Mouse (Mus musculus) ovary, postnatal 36 days (tissue): Measurements from ENCODE around the gene Ltbp1.

ENCODE experiments used
- DNase-seq: peaks from one replicate; pipeline ENCODE4 v3.0.0; 2022; ENCODE audit warnings: low spot score, mixed read lengths

Gene Ltbp1

DNA sequence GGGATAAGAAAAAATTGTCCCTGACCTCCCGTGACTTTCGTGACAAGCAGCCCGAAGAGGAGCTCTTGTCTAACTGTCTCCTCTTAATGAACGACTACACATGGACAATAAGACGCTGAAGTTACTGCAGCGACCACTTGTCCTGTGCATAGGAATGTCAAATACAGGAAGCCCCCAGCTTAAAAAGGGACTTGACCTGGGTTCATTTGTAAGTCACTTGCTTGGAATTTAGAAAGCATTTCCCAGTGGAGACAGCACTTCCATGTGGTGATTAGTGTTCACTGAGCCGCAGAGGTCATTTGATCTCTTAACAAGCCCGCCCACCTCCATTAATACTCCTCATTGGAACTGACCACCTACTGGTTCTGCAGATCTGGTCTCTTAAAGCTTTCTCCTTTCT lies 61.9 kb downstream of the Ltbp1 start:
- no peak for DNase-seq

DNA sequence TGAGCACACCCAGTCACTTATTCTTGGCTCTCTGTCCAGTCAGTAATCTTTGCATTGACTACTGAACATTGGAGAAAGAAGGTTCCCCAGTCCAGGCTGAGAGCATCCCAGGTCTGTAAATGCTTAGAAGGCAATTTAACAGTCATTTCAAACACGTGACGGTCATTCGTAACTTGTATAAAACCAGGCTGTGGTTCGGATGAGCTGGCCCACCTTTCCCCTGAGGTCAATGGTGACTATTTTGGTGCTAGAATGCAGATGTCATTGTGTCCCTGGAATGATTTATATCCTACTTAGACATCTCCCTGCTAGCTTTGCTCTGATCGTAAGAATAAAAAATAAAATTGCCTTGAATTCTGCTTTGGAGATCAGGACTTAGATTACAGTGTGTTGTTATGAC lies 63.9 kb downstream of the Ltbp1 start:
- DNase-seq: no peak

DNA sequence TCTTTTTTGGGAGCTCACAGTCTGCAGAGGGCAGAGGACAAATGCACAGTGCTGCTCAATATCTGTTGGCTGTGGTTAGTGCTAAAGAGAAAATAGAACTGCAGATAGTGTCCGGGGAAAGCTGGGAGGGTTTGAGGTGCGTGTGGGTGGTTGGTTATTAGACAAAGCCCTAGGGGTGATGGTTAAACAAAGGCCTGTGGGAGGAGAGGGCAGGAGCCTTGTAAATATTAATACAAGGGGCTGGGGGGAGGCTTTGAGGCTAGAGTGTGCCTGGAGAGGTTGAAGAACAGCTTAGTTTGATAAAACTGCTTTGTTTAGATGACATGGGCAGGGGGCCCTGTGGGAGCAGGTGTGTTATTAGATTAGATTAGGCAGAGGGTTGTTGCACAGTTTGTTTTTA lies 65.8 kb downstream of the Ltbp1 start:
- no peak for DNase-seq

DNA sequence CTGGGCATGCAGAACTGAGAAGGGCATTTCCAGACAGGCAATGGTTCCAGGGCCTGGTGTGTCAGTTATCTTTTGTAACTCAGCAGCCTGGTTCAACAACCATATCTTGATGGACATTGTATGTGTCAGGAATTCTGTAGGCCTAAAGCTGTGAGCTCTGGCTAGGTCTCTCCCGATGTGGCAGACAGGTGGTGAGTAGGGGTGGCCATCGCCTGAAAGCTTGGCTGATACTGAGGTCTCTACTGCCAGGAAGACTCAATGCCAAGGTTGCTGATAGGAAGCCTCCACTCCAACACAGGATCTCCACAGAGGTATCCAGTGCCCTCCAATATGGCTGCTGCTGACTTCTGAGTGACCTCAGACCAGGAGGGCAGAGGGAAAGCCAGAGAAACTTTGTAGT lies 66.4 kb downstream of the Ltbp1 start:
- no peak for DNase-seq

DNA sequence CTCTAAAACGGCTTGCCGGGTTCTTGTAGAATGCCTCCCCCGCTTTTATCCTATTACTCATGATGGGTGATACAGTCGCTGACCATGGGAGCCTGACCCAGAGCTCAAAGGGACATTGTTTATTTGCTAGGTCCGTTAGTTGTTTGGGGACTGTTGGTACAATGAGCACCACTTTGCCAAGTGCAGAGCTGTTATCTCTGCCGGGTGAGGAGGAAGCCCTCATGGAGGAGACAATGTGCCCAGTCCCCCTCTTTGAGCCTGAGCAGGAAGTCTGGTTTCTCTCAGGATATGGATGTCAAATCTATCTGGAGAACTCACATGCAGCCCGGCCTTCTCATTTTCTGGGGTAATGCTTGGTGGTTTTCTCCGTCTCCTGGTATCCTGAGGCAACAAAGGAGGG lies 68.5 kb downstream of the Ltbp1 start:
- DNase-seq: no peak

DNA sequence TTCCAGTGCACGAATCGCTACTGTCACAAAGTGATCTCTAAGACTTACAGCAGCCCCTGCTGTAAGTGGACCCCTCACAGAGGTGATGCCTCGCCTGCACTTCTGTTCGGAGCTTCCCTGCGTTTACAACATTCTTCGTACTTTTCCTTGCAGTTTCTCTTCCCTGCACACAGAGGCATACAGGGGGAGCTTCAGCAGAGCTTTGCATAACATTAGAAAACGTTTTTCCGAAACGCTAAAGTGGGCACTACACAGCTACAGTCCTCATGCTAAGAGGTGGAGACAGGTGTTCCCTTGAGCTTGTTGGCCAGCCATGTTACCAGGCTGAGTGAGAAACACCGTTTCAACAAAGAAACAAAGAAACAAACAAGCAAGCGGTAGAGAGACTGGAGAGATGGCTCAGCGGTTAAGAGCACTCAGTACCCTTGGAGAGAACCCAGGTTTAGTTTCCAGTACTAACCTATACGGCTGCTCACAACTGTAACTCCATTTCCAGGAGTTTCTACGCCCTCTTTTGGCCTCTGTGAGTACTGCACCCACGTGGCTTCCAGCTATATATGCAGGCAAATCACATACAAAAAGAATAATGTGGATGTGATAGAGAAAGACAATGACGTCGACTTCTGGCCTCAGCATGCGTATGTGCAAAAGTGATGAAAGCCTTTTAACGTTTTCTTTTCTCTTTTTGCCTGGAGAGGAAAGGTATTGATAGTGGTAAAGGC lies 69.8 kb downstream of the Ltbp1 start:
- no peak for DNase-seq

DNA sequence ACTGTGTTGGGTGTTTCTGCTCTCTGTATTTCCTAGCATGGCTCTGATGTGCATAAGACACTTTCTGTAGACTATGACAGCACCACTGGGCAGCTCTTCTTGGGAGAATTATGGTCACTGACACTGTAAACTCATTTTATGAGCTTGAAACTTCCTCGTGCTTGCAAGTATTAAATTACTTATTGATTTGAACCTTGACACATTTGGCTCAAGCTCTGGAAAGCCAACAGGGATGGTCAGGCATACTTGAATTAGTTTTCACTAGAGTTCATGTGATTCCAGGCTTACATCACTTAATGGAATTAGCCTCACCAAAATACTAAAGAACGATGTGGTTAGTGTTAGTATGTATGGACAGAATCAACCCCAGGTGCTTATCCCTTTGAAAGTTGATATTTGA lies 76.0 kb downstream of the Ltbp1 start:
- no peak for DNase-seq

DNA sequence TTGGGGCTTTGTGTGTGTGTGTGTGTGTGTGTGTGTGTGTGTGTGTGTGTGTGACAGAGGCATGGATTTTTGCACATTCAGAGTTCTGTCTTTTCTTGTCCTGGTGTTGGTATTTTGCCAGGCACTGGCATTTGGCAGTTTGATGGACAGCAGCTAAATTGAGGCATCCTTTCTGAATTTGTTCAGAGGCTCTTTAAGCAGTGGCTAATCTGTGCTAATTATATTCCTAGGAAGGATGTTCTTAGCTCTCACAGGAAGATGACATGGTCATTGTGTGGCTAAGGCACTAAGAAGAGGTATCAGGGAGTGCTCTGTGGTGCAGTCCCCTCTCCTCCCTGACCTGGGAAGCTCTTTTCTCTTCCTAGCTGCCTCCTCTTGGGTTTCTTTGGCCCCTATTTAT lies 77.1 kb downstream of the Ltbp1 start:
- no peak for DNase-seq

DNA sequence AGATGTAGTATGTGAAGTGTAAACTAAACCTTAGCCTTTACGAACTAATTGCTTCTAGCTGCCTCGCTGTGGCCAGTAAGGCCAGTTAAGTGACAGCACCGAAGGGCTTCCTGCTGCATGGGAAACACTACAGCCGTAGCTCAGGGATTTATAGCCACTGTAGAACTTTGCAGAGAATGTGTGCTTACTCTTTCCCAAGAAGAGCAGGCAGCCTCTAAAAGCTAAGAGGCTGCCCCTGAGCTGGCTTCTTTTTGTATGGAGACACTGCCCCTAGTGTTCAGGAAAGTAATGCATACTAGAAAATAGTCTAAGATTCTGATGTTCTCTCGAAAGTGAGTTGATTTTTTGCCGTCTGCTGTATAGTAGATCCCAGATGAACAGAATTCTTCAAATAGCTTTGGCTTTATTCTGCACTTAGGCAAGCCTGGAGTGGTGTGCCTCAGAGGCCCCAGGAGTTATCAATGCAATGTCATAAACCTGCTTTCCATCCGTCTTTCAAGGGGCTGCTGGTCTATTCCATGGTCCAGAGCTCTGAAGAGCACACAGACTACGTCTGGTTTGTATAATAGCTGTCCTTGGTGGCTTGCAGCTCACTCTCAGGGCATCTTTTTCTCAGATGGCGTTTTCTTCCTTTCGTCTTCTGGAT lies 82.1 kb downstream of the Ltbp1 start:
- no peak for DNase-seq

DNA sequence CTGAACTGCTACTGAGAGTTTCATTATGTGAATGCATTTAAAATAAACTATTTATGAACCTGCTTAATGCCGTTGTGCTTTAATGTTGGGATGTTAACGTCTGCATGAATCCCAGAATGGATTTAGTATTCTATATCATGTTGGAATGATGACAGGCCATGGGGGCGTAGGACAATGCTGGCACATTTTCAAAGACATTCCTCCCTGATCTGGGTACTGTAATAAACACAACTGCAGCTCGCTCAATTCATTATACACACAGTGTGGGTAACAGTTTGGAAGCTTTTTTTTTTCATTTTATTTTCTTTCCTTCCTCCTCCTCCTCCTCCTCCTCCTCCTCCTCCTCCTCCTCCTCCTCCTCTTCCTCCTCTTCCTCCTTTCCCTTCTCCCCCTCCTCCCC lies 82.9 kb downstream of the Ltbp1 start:
- no peak for DNase-seq

DNA sequence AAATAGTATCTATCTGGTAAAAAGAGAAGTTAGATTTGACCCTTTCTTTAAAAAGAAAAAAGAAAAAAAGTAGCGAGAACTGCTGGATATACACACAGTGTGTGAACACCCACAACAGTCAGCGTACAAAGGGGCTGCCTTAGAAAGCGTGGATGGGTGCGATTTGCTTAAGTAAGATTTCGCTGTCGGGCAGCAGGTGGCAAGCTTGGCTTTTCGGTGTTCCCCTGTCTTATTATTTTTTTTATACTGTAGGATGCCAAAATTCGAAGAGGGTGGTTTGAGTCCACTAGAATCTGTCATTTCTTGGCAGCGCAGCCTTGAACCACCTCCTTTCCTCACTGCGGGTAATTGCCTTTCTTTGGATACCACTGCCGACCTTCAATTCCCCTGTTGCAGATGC lies 83.4 kb downstream of the Ltbp1 start:
- peak; percentile 18 for DNase-seq

DNA sequence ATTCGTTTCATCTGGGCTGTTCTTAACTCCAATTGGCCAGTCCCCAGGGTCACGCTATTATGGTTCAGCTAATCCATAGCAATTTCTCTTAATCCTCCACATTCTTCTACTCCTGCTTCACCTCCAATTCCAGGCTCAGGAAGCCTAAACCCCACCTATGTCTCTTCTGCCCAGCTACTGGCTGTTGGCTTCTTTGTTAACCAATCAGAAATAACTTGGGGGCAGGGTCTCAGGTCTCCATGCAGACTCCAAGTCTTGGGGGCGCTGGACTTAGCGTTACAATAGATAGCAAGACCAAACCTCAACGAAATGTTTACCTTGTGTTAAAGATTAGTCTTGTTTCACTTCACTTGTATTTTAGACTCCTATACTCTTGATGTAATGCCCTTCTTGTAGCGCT lies 85.2 kb downstream of the Ltbp1 start:
- no peak for DNase-seq

DNA sequence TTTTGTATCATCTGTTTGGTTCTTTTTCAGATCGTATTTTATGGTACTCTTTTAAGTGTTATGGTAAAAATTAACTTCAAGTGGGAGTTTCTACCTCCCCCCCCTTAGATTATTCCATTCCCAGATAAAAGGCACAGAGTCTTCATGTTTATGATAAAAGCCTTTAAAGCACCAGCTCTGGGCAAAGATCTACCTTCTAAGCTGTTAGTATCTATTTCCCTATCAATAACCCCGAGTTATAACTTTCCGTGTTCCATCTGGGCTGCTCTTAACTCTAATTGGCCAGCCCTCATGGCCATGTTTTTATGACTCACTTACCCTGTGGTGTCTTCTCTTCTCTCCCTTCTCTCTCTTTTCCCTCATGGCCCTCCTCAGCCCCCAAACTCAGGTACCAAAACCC lies 88.2 kb downstream of the Ltbp1 start:
- DNase-seq: no peak

DNA sequence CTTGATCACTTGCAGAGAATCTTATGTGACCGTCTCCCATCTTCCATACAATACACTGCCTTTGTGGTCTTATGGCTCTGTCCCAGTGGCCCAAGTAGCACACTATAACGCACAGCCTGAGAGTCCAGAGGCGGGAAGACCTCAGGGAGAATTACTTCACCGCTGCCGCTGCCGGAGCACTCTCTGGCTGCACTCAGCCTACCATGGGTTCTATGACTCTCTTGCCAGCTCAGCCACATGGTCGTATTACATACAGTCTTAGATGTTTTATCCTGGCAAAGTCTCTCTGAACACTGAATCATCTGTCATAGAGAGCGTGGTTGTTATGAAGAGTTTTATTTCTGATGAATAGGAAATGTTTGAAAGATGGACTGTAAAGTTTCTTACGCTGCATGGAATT lies 89.2 kb downstream of the Ltbp1 start:
- no peak for DNase-seq

DNA sequence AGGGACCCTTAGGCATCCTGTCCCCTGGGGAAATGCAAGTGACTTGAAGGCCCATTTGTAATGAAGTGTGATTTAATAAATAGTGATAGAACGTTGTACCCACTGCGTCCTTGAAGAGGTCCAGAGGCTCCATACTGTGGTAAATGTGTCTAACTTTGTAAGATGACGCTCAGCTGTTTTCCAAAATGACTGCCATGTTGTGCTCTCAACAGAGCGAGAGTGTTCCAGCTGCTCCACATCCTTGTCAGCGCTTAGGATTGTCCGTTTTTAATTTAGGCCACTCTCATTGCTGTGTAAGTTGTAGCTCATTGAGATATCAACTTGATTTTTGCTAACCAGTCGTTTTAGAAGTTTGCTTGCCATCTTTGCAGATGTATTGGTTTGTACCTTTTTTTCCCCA lies 91.4 kb downstream of the Ltbp1 start:
- DNase-seq: no peak

DNA sequence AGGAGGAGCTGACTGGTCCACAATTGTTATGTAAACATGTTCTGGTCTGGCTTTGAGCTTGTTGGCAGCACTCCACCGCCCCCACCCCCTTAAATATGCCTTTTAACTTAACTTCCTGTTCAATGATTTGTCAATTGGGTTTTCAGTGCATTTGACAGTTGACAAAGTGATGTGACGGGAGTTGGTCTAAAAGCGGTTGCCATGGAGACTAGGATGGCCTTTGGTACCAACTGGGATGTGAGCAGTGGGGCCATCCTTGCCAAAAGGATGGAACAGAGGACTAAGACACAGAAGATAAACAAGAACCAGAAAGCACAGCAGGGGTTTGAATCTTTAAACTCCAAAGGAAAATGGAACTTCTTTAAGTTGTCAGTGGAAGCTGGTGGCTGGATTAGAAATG lies 92.0 kb downstream of the Ltbp1 start:
- no peak for DNase-seq

DNA sequence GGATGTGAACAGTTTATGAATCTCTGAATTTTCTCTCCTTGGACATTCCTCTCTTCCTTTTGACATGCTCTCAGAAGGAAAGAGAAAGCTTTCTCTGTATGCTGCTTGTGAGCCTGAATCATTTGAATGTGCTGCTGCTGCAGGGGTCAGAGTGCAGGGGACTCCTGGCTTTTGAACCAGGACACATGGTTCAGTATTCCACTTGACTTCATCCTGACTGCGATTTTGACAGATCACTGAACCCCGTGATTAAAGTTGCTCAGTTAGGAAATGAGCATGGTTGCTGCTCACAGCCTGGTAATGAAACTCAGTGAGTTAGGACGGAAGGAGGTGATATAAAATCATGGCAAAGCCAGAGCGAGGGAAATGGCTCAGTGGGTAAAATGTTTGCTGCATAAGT lies 95.8 kb downstream of the Ltbp1 start:
- no peak for DNase-seq

DNA sequence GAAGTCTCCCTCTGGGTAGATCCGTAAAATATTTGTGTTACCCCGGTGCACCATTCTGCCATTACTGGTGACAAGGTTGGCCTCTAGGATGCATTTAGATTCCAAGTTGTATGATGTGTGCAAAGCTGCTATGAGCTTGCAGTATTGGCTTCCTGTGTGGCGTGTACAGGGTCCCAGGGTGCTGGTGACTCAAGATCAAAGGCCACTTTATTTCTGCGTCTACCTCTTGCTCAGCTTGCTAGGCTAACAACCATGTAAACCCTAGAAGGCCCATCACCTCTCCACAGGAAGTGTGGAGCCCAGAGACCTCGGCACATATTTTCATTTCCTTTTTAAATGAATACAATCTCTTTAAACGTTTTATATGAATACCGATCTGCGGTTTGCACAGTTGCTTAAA lies 96.6 kb downstream of the Ltbp1 start:
- no peak for DNase-seq

DNA sequence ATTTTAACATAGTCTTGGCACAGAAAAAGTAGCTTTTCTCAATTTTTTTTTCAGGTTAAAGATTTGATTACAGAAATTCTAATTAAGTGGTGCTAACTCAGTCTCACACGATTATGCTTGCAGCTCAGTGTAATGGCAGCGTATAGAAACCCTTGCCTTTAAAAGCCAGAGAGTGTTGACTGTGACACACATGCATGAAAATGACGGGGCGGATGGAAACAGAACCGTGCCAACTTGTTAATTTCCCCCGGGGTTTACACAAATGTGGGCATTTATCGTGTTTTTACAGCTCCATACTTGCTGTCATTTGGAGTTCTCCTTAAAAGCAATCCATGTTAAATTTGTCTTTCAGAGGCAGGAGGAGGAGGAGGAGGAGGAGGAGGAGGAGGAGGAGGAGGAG lies 102.0 kb downstream of the Ltbp1 start:
- DNase-seq: no peak

DNA sequence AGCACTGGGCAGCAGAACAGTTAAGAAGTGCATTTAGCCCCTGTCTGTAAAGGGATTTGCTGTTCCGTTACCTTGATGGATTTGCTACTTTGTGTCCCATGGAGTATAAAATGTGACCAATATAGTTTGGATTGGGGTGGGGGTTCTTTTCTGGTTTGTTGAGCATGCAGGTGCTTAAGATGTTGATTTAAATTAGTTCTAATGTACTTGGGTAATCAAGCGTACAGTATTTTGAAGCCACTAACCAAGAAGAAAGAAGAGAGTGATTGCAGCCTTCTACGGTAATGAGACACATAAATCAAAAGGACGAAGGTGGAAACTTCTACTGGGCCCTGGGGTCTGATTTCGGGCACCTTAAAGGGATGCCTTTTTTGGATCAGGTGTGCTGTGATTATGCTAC lies 102.5 kb downstream of the Ltbp1 start:
- no peak for DNase-seq

DNA sequence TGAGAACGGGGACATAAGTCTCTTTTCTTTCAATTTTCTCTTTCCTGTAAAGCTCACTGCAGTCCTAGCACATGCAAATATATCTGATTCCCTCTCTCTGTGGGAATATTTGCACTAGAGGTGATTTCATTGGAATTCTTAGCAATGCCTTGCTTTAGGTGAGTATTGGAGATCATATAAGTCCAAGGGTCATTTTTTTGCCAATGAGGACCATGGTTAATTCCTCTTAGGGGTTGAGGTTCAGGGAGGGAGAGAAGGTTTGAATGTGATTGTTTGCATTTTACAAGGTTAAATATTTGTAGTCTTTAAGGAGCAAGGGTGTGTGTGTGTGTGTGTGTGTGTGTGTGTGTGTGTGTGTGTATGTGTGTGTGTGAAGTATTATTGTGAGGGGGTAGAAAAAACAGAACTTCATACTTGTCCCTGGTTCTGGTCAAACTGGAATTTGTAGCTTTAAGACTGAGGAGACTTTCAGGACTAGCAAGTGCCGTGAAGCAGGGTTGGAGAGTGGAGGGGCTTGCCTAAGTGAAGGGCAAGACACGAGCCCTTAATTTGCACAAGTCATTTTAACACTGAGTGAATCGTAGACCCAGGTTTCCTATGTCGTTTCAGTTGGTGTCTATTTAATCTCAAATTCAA lies 103.8 kb downstream of the Ltbp1 start:
- DNase-seq: no peak

DNA sequence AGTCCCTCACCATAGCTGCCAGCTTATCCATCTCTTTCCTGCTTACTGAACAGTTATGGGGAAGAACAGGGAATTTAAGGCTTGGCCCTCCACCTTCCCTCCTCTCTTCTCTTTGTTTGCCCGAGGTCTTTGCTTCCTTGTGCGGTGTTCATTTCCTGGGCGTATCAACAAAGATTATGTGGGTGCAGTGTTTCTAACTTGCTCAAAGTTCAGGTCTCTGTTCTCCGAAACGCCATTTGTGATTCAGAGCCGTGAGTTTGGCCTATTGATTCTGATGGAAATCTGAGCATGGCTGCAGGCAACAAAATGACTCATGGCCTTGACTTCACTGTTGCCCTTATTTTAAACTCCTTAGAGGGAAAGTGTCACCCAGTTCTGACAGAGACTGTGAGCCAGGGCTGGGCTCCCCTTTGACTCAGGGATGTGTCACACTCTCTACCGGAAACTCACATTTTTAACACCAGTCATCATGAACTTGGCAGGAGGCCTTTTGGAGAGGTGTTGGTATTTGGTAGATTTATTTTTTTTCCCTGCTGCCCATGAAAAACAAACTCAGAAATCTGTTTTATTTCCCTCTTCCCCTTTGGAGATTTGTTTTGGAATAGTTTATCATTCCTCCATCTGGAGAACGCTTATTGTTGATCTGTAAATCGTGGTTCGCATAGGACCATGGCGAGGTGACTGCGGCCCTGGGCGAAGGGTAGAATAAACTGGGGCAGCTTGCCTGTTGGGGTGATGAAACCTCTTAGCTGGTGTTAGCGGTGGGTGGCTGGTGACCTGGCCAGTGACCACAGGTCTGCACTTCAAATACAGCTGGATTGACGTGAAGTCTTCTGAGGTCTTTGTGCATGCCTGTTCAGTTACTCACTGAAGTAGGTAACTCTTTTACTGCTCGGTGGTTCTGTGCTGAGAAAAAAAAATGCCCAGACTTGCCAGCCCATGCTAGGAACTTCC lies 105.2 kb downstream of the Ltbp1 start:
- no peak for DNase-seq

DNA sequence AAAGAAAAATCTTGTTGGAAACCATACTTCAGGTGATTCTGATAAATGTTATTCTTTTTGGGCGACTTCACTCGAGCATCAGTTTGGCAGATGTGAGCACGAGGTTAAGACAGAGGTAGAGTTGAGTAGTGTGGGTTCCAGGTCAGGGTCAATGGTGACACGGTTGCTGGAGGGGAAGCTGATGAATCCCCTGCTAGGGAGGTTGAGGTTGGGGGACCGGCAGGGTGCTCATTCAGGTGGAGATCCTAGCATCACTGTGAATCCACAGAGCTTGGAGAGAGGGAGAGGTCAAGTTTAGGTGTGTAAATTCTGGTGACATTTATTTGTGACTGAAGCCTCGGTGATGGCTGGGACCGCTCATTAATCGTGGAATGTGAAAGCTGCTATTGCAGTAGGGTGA lies 110.2 kb downstream of the Ltbp1 start:
- DNase-seq: no peak
